26 mouse cellular contexts compared by ENCODE assay signal in genomic region chr1:118539046-118539445, GRCm38 (mm10).
"Had no signal": no experiment of that assay in that cellular context is flagged by ENCODE, and none has a peak within 500 bp of the region (broad histone marks: within the 10 kb centered on the region; RNA-seq: fewer than 3 reads in every experiment).

No protein-coding gene starts in this region.

- H3K27ac ChIP-seq: gastrocnemius, adult 2 months; heart, embryonic 13.5 days; heart, embryonic 15.5 days; hindbrain, embryonic 13.5 days; hindbrain, embryonic 15.5 days; intestine, embryonic 15.5 days; layer of hippocampus, adult 2 months; left cerebral cortex, adult 2 months; limb, embryonic 10.5 days; limb, embryonic 12.5 days; liver, embryonic 13.5 days; liver, embryonic 15.5 days had no signal

- H3K27me3 ChIP-seq: heart, embryonic 13.5 days; heart, embryonic 15.5 days; hindbrain, embryonic 13.5 days; hindbrain, embryonic 15.5 days; intestine, embryonic 15.5 days; limb, embryonic 12.5 days; liver, embryonic 13.5 days; liver, embryonic 15.5 days had no signal

- H3K4me1 ChIP-seq: heart, embryonic 15.5 days; hindbrain, embryonic 13.5 days; hindbrain, embryonic 15.5 days; intestine, embryonic 15.5 days; limb, embryonic 10.5 days; limb, embryonic 12.5 days; liver, embryonic 13.5 days; liver, embryonic 15.5 days had no signal

- ATAC-seq: inflammation-experienced regulatory T-cells, adult 6 months; intestine, embryonic 15.5 days; intestine, postnatal 0 days had no signal

- H3K9ac ChIP-seq: heart, embryonic 13.5 days; heart, embryonic 15.5 days; hindbrain, embryonic 13.5 days; hindbrain, embryonic 15.5 days; intestine, embryonic 15.5 days; limb, embryonic 12.5 days; liver, embryonic 13.5 days; liver, embryonic 15.5 days had no signal

- DNase-seq: gastrocnemius, adult 2 months; gastrocnemius, postnatal 10 days; gastrocnemius, postnatal 25 days; heart, adult 18-20 months; heart, postnatal 14 days; heart, postnatal 36 days; kidney, adult 18-20 months; kidney, adult 8-10 months; kidney, postnatal 10 days; kidney, postnatal 4 days; liver; liver, embryonic 13.5 days had no signal

- H3K9me3 ChIP-seq: heart, embryonic 13.5 days; heart, embryonic 15.5 days; hindbrain, embryonic 13.5 days; hindbrain, embryonic 15.5 days; intestine, embryonic 15.5 days; limb, embryonic 10.5 days; limb, embryonic 12.5 days; liver, embryonic 13.5 days; liver, embryonic 15.5 days had no signal

- H3K4me3 ChIP-seq: gastrocnemius, adult 2 months; heart, embryonic 13.5 days; heart, embryonic 15.5 days; hindbrain, embryonic 13.5 days; hindbrain, embryonic 15.5 days; intestine, embryonic 15.5 days; layer of hippocampus, adult 2 months; left cerebral cortex, adult 2 months; limb, embryonic 10.5 days; limb, embryonic 12.5 days; liver, embryonic 13.5 days; liver, embryonic 15.5 days had no signal

- H3K4me2 ChIP-seq: heart, embryonic 11.5 days; heart, embryonic 13.5 days; heart, embryonic 15.5 days; hindbrain, embryonic 13.5 days; hindbrain, embryonic 15.5 days; intestine, embryonic 15.5 days; limb, embryonic 12.5 days; liver, embryonic 11.5 days; liver, embryonic 13.5 days; liver, embryonic 15.5 days had no signal
